Mouse (Mus musculus) Muller cell, postnatal 12 days (primary cell): ENCODE results near the gene Podxl2.

Experiments used
- DNase-seq: peaks from one replicate; pipeline ENCODE4 v3.0.0-alpha.2; 2015; ENCODE audit errors: inconsistent ontology term

The Podxl2 gene

DNA sequence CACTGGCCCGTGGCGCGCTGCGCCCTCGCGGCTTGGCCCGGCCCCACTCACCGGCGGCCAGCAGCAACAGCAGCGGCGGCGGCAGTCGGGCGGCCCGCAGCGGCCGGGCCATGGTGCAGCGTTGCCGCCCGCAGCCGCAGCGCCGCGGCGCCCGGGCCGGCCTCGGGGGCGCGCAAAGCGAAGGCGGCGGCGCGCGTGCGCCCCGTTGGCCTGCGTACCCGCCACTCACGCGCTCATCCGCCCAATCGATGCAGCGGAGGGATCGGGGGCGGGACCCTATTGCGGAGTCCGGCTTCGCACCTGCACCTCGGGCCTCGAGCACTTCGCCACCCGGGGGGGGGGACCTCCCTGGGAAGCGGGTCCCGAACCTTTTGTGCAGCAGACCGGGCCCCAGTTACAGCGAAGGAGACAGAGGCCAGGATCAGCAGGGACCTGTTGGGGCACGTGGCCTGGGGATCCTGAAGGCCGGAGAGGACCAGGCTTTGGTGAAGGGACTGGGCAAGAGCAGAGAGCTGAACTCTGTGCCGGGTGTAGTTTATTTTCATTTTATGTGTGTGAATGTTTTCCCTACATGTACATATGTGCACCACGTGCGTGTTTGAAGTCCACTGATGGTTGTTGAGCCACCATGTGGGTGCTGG lies at the start of gene Podxl2:
TSS of gene Podxl2 (minus strand) at position 177 of the 641 bp plus-strand sequence.
- DNase-seq: peak; percentile 80

DNA sequence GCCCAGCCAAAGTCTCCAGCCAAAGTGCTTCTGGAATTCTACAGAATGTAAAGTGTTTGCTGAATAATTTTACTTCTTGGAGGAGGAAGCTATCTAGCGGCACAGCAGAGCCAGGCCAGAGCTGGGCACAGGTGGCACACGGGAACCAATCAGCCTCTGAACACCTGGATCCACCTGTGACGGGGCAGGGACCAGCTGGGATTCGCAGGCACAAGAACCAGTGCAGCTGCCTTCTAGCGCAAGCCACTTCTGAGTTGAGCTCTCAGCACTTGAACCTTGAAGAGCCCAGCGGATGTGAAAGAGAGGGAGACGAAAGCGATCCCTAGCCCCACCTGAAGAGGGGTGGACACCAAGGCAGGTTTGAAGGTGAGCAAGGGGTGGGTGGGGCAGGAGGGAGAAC lies 44.0 kb upstream of the Podxl2 start:
- no peak for DNase-seq

DNA sequence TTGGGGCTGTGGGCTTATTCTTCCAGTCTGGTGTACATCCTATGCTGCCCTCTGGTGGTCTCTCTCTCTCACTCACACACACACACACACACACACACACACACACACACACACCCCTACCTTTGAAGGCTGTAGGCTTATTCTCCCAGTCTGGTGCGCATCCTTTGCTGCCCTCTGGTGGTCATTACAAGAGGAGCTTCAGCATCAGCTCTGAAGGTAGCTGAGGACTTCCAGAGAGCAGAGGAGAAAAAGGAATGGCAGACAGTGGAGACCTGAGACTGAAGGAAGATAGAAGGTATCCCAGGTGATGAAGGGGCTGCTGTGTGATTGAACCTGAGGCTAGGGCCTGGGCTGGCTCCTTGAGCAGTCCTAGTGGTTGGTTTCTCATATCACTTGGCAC lies 41.3 kb upstream of the Podxl2 start:
- DNase-seq: no peak

DNA sequence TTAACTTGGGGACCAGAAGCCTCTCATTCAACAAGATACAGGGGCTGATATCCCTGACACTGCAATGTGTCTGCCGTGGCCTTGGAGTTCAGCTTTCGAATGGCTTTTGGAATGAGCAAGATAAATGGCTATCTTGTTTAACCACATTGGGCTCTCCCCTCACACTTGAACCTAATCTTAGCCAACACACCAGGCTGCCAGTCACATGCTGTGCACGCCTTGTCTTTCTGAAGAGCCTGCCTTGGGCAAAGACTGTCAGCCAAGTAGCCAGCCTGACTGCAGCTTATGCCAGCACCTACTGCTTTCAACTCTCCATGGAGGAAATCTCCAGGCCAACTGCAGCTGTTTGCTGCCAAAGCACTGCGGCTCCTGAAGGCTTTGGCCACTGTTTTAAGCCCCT lies 40.7 kb upstream of the Podxl2 start:
- no peak for DNase-seq

DNA sequence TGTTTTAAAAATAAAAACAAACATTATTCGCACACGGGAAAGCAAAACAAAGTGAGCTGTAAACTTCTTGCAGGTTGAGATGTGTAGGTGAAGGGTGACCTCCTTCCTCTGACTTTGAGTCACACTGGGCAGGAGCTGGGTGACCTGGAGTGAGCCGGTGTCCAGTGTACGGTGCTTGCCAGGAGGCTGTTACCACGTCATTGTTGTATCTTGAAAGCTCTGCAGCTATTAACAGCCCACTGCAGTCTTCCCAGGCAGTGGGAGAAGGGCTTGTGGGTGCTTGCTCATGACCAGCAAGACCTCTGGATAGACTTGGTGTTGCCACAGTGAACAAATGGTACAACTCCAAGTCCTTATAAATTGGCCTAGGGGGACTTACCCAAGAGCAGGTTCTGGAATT lies 40.0 kb upstream of the Podxl2 start:
- DNase-seq: no peak

DNA sequence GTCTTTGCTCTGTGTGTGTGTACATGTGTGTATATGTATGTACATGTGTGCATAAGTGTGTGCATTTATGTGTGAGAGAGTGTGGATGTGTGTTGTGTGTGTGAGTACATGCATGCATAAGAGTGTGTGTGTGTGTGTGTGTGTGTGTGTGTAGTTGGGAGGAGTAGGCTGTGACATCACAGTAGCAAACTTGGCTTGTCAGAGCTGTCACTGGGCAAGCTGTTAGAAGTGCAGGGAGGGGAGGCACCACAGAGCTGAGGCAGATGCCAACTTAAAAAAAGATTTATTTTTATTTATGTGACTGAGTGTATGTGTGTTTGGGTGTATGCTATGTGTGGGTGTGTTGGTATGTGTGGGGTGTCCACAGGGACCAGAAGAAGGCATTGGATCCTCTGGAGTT lies 38.6 kb upstream of the Podxl2 start:
- no peak for DNase-seq

DNA sequence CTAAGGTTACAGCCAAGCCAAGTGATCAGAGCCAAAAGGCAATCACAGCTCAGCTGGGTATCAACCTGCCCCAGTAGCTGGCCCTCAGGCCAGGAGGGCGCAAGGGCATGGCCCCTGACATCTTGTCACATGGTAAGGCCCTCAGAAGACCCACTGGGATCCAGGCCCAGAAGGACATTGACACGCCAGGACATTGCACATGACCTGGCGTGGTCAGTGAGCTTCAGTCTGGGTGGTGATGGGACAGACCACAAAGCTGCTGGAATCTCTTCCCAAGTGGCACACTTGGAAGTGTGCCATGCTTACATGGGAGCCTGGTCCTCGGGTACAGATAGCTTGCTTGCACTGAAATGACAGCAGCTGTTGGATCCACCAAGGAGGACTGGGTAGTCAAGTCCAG lies 38.2 kb upstream of the Podxl2 start:
- peak; percentile 45 for DNase-seq

DNA sequence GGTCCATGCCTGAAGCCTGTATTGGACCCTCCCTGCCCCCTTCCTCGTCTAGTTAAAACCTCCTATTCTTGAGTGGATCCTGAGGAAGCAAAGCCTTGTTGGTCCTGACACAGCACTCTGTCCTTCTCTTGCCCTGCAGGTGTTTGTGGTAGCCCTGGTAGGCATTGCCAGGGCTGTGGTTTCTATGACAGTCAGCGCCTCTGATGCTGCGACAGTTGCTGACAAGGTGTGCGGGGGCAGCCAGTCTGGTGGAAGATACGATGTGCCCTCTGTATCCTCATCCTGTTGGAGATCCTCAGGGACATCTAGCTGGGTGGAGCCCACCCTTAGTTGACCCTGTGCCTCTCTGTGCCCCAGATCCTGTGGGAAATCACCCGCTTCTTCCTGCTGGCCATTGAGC lies 34.3 kb upstream of the Podxl2 start:
- no peak for DNase-seq

DNA sequence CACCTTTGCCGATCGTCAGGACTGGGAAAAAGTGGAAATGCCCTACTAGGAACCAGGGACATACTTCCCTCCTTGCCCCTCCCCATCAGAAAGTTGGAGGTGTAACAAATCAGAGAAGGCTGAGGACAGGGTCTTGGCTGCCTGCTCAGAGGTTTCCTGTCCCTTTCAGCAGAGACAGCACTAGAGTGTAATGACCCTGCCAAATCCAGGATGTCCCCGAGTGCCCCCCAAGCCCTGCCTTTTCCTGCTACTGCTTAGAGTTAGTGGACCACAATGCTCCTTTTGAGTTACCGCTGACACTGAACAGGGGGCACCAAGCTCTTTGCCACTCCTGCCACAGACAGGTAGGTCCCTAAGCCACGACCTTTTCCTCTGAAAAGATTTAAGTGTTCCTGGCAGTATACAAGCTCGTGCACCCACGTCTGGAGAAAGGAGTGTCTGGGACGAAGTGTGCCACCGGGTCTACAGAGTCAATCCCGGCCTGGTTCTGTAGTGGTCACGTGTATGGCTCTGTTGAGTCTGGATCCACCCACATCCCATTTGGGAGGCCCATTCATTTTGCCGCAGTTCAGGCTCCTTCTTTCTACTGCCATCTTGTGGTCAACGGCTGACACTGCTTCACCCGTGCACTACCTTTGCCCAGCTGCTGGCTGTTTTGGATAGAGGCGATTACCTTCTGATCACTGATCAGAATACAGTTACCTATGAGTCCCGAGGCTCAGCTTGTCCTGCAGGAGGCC lies 31.7 kb upstream of the Podxl2 start:
- peak; percentile 50 for DNase-seq

DNA sequence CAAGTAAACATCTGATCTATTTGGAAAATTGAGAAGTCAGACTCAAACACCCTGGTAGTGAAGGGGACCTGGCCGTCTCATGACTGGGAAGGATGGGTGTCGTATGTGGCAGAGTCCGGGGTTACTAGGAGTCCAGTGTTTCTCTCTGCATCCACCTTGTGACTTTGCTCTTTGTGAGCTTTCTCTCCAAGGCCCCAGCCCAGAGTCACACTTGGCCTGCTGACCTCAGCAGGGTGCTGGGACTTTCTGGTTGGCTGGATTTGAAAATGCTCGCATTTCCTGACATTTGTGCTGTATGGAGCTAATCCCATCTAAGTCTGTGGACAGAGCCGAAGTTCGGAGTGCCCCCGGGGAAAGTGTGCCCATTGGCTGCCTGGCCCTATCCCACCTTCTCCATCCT lies 30.2 kb upstream of the Podxl2 start:
- DNase-seq: no peak

DNA sequence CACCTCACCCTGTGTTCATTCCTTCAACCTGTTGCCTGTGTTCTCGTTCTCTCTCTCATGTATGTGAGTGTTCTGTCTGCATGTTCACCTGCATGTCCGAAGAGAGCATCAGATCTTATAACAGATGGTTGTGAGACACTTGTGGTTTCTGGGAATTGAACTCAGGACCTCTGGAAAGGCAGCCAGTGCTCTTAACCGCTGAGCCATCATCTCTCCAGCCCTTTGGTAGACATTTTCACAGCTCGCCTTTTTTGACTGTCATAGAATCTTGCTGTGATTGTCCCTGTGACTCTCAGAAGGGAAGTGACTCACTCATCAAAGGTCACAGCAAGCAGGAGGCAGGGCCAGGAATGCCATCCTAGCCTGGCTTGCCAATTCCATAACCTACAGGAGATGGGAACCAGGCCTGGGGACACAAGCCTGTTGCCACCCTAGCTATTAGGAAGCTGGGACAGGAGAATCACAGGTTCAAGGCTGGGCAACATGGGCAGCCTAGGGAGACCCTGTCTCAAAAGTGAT lies 29.7 kb upstream of the Podxl2 start:
- DNase-seq: peak; percentile 52

DNA sequence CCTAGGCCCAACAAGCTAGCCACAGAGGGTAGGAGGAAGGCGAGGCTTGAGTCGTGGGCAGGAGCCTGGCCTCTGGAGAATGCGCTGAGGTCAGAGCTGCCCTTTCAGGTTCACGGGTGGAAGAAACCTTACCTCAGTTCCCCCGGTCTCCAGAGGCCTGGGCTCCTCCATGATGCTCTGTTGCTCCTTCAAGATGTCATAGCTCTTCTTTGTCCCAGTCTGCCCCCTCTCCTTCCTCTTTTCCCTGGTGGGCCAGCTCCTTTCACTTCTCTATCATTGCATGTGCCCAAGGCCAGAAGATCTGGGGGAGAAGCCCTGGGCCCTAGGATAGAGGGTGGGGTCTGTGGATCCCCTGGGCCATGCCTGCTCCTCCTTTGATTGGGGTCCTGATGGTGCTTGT lies 28.9 kb upstream of the Podxl2 start:
- DNase-seq: no peak

DNA sequence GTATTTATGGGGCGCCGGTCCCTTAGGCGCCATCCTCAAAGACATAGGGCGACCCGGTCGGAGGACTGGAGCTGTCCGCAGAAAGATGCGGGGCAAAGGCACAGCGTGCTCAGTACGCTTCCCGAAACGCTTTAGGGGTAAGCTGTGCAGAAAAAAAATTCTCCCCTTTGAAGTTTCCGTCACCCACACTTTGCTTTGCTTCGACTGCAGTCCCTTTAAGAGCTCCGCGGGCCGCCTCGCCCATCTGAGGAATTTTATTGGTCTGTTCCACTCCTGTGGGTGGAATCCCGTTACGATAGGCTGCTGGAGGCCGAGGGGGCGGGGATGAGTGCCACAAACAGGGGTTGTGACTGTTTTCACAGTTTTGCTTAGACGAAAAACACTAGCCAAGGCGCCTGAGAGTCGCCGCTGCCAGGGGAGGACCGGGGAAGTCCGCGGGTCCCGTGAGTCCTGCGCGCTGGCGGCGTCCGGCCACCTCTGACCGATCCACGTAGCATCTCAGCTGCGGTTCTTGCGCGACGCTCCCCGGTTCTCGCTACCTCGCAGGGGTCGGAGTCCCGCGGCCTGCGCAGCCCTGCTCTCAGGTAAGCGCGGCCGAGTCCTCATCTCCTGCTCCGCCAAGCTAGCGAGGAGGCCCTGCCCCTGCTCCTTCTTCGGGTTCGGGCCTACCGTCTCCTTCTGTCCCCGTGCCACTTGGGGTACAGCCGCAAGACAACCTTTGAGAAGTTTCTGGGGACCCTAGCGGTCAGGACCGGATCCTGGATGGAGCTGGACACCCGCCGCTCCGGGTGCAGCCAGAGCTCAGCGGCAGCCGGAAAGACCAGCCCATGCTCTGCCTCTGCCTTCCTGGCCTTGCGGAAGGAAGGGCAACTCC lies 27.3 kb upstream of the Podxl2 start, which contains the start of gene Tpra1:
TSS of gene Tpra1 (plus strand) at position 305 of the 874 bp plus-strand sequence.
- peak; percentile 98 for DNase-seq

DNA sequence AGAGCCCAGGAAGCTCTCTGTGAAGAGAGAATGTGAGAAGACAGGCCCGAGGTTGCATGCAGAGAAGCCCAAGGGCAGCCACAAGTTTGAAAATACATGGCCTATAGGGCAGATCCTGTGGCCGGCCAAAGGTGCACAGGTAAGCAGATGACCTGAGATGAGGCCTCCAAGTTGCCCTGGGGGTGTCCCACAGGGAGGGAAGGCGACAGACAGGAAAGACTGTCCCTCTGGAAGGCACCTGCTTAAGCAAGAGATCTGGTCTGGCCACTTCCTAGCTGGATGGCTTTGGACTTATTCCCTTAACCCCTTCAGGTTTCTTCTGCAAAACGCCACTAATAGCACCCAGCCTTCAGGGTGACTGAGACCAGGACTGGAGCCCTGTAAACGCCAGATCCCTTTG lies 26.6 kb upstream of the Podxl2 start:
- DNase-seq: no peak

DNA sequence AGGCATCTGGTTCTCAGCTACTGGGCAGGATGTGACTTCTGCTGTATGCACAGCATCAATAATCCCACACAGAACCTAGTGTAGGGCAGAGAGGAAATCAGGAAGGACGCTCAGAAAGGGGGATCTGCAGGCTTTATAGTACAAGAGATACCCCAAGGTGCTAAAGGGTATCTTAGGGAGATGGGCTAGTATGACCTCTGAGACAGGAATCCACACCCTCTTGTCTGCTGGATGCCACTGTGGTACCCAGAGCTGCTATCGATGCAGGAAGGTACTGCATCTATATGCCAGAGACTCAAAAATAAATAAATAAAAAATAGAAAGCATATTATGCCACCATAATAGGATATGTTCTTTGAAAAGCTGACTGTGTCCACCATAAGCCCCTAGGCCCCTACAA lies 24.8 kb upstream of the Podxl2 start:
- no peak for DNase-seq

DNA sequence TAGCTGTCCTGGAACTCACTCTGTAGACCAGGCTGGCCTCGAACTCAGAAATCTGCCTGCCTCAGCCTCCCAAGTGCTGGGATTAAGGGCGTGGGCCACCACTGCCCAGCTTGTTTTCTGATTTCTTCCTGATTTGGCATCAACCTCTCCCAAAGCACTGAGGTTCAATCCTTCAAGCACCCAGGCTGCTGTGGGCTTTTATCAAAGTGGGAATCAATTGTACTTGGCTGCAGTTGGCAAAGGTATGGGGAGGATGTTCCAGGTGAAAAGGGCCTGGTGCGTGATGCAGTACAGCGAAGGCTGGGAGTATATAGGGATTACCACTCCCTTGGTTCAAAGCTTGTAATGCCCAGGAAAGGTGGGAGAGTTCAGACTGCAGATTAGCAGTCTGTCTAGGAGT lies 24.2 kb upstream of the Podxl2 start:
- DNase-seq: no peak

DNA sequence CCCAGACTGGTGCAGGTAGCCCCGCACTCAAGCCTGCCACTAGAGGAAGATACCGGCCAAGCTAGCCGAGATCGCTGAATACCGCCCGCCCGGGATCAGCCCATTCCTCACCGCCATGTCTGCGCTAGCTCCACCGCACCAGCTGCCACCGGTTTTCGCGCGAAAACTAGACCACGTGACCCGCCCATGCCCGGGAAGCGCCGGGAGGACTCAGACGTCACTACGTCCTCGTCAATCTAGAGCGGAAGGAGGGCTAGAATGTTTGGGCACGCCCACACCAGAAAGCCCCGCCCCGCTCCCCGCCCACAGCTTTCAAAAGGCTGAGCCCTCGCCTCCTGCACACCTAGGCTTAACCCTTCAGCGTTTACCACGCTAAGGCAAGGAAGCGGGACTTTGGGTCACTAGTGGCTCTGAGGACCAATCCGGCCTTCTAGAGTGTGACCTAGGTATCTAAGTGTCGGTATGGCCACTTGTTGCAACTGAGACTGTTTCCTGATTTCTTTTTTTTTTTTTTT lies 23.7 kb upstream of the Podxl2 start, which contains the start of gene Mcm2:
TSS of gene Mcm2 (minus strand) at position 247 of the 515 bp plus-strand sequence.
- peak; percentile 96 for DNase-seq

DNA sequence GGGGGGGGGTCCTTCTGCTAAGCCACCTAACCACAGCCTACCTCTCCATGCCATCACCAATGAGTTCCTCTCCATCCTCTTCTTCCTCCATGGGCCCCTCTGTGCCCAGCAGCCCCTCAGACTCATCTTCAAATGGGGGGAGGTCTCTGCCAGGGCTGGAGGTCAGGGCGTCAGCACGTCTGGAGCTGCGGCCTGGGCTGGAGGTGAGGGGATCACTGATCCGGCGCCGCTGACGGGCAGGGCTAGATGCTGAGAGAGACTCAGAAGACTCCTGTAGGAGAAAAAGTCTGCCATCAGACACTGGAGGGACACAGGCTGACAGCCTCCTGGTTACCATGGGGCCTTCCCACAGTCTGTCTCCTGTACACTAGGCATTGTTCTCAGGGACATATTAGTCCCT lies 22.4 kb upstream of the Podxl2 start:
- no peak for DNase-seq

DNA sequence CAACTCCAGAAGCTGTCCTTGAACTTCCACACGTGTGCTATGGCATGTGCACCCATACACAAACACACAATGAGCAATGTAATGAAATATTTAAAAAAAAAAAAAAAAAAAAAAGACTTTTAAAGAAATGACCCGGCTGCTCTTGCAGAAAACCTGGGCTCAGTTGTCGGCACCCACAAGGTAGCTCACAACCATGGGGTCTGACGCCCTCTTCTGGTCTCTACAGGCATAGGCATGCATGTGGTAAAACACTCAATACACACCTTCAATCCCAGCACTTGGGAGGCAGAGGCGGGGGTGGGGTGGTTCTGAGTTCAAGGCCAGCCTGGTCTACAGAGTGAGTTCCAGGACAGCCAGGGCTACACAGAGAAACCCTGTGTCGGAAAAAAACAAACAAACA lies 21.1 kb upstream of the Podxl2 start:
- no peak for DNase-seq

DNA sequence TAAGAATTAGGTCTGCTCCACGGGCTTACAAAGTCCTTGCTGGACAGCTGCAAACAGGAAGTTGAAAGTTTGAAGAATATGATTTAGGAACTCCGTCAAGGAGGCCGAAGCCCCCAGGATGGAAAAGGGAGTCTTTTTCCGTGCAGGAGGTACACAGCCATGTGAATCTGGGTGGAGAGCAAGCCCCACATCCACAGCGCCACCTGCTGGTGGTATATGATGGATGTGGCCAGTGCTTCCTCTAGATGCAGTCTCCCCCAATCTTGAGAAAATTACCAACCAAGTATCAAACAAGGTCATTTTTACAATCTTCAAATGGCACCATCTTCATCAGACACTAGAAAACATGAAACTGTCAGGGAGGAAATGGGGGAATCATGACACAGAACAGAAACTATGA lies 18.7 kb upstream of the Podxl2 start:
- no peak for DNase-seq

DNA sequence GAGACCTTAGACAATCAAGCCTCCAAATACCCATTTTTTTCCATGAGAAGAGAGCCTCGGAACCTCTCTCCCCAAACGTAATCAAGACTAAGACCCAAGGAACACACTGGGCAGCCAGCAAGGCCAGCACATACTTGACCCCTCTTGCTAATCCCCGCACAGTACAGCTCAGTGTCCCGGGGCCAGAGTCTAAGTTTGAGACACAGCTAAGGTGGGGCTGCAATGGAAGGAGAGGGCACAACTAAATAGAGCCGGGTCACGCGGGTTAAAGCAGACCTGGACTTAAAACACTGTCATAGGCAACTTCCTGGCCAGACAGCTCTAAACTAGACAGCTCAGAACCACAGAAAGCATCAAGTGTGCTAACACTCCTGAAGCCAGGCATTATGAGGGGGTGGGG lies 16.0 kb upstream of the Podxl2 start:
- DNase-seq: no peak
